Mouse (Mus musculus): Measurements from ENCODE around the gene 1190002N15Rik.

DNA sequence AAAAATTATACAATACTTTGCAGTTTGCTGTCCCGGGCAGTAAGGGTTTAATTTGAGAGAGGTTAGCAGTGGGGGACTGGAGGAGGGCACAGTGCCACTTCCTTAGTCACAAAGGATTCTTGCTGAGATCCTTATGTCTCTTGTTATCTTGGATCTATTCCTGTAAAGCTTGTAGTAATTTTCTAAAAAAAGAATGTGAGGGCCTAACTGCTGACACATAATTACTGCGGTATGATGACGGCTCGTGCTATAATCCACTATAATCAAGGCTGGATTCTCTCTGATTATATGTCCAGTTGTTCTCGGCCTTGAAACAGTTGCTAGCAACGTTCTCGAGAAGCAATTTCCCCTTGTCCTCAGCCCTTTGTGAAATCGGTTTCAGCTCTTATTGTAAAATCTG lies 44.4 kb upstream of the 1190002N15Rik start:
- TF ChIP-seq CTCF (IDR thresholded peaks at IDR 0.05), result no peak
- TF ChIP-seq EP300 (IDR thresholded peaks at IDR 0.05; ENCODE audit: insufficient read depth, low read depth, low read length), result no peak

Data from heart, adult 2 months (tissue).